Mouse (Mus musculus): ENCODE results near the gene Phox2a. TPM values are rescaled to one million over a fixed set of nuclear protein-coding genes. Genes with fewer than 3 reads are reported as not detected.

Gene Phox2a
- 0.10 TPM in 1 of 2 replicates, not detected in the other for polyA plus RNA-seq (2014; fragmentation: Nextera tagmentation; extraction: Ambion mirVana)

DNA sequence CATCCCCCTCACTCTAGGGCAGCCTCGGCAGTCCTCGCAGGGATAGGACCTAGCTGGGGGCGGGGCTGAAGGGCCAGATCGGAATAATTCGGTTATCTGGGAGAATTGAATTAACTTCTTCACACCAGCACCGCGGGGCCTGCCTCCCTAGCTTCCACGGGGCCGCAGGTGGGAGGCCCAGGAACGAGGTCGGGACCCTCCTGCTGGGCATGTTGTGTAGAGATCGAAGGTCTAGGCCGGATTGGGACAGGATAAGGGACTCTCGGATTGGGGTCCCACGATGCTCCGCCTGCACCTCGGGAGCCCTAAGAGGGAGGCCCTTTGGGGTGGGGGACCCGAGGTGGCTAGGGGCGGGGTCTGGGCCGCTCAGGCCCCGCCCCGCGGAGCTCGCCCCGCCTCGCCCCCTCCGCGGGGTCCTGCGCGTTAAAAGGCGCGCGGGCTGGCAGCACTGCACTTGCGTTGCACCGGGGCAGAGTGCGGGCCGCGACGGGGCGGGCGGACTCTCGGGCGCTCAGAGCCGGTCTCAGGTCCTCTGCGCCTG lies at the start of gene Phox2a:
Gene Phox2a (plus strand): TSS at position 453 of the 541 bp plus-strand sequence.
- Histone ChIP-seq H3K4me1 (replicated peaks; ENCODE audit: control insufficient read depth, insufficient read depth, low read length) (peaks cover 3% of the 10 kb centered on the region), H3K27me3 (replicated peaks; ENCODE audit: control insufficient read depth, insufficient read depth, low read length) (peaks cover 69% of the 10 kb centered on the region), H3K27ac (ENCODE audit: low read depth, low read length) (no peak within 1 kb of the TSS), H3K4me2 (peak within 1 kb of the TSS; percentile 55), H3K36me3 (ENCODE audit: control insufficient read depth, insufficient read depth, low read length) (no peaks in the 10 kb centered on the region), H3K4me3 (ENCODE audit: low read depth, low read length) (peak within 1 kb of the TSS; percentile 30), H3K9ac (ENCODE audit: low read depth, low read length) (no peak within 1 kb of the TSS), H3K9me3 (ENCODE audit: control insufficient read depth, low read length) (no peaks in the 10 kb centered on the region)
- DNase-seq (ENCODE audit: low spot score) (no peak), ATAC-seq (replicated peaks; ENCODE audit: low FRiP score) (no peak)
- 2% methylated on average over 41 of the region's 45 CpGs for WGBS

DNA sequence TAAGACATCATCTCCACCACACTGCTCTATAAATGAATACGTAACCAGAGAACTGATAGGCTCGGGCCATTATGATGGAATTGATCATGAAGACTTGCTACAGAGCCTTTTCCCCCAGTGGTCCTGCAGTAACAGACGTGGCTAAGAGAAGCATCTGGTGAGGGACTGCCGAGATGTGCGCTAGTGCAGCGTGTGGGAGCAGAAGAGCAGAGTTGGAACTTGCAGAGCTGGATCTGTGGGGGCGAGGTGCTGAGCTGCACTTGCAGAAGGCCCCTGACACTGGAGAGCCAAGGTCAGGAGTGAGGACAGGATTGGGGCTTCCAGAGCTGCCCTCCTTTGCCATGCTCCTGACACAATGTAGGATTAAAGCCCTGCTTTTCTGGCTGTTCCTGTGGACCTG lies 48.1 kb upstream of the Phox2a start:
- H3K4me2 ChIP-seq = no peak overlapping the region
- H3K4me1 ChIP-seq (replicated peaks; ENCODE audit: control insufficient read depth, insufficient read depth, low read length) = no peaks in the 10 kb centered on the region
- no peak overlapping the region for H3K9ac ChIP-seq (ENCODE audit: low read depth, low read length)
- no peak overlapping the region for H3K27ac ChIP-seq (ENCODE audit: low read depth, low read length)
- no peaks in the 10 kb centered on the region for H3K27me3 ChIP-seq (replicated peaks; ENCODE audit: control insufficient read depth, insufficient read depth, low read length)
- no peaks in the 10 kb centered on the region for H3K36me3 ChIP-seq (ENCODE audit: control insufficient read depth, insufficient read depth, low read length)
- H3K4me3 ChIP-seq (ENCODE audit: low read depth, low read length) = no peak overlapping the region
- ATAC-seq (replicated peaks; ENCODE audit: low FRiP score) (no peak), DNase-seq (ENCODE audit: low spot score) (no peak)
- WGBS = 80% methylated on average over 7 of the region's 7 CpGs
- H3K9me3 ChIP-seq (ENCODE audit: control insufficient read depth, low read length) = no peaks in the 10 kb centered on the region

DNA sequence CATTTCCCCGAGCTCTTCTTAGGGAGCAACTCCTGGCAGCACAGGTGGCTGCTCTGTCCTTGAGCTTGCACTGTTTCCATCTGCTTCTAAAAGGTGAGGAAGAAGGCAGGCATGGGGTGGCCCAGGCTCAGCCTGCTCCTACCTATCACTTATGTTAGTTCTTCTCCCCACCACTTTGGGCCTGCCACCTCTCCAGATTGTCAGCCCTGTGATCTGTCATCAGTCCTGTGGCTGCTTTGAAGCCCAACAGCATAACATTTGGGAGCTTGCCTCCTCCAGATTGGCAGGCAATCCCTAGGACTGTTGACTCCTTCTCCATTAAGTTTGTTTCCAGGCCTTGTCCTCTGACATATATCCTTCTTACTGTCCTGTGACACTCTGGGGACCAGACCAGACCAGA lies 46.5 kb upstream of the Phox2a start:
- DNase-seq (ENCODE audit: low spot score) = no peak

DNA sequence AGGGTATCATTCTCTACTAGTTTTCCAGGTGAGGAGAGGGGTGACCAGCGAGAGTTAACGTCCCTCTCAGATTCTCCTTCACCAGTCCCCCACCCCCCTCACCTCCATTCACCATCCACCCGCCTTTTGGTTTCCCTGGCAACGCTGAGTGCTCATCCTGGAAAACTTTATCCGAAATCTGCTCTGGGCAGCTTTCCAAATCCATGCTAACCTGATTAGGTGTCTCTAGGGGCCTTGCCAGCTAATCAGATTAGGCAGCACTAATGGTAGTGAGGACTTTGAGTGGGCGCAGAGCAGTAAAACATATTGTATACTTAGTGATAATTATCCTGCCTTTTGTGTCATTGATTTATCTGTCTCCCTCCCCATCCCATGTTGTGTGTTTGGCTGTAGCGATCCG lies 45.4 kb upstream of the Phox2a start:
- 66% methylated on average over 8 of the region's 8 CpGs for WGBS
- no peak for DNase-seq (ENCODE audit: low spot score)
- Histone ChIP-seq H3K4me2 (no peak overlapping the region), H3K4me1 (replicated peaks; ENCODE audit: control insufficient read depth, insufficient read depth, low read length) (no peaks in the 10 kb centered on the region), H3K9me3 (ENCODE audit: control insufficient read depth, low read length) (no peaks in the 10 kb centered on the region), H3K36me3 (ENCODE audit: control insufficient read depth, insufficient read depth, low read length) (0 out of 2 replicates have a peak, but pooled peaks cover 2% of the 10 kb centered on the region), H3K4me3 (ENCODE audit: low read depth, low read length) (no peak overlapping the region), H3K27ac (ENCODE audit: low read depth, low read length) (no peak overlapping the region), H3K9ac (ENCODE audit: low read depth, low read length) (no peak overlapping the region), H3K27me3 (replicated peaks; ENCODE audit: control insufficient read depth, insufficient read depth, low read length) (no peaks in the 10 kb centered on the region)
- no peak for ATAC-seq (replicated peaks; ENCODE audit: low FRiP score)

More for the DNA sequence above, 46.5 kb upstream of the Phox2a start:
- ATAC-seq (replicated peaks; ENCODE audit: low FRiP score) = no peak
- Histone ChIP-seq H3K4me3 (ENCODE audit: low read depth, low read length) (no peak overlapping the region), H3K36me3 (ENCODE audit: control insufficient read depth, insufficient read depth, low read length) (0 out of 2 replicates have a peak, but pooled peaks cover 2% of the 10 kb centered on the region), H3K4me2 (no peak overlapping the region), H3K27me3 (replicated peaks; ENCODE audit: control insufficient read depth, insufficient read depth, low read length) (no peaks in the 10 kb centered on the region), H3K9me3 (ENCODE audit: control insufficient read depth, low read length) (no peaks in the 10 kb centered on the region), H3K9ac (ENCODE audit: low read depth, low read length) (no peak overlapping the region), H3K4me1 (replicated peaks; ENCODE audit: control insufficient read depth, insufficient read depth, low read length) (no peaks in the 10 kb centered on the region), H3K27ac (ENCODE audit: low read depth, low read length) (no peak overlapping the region)
- WGBS = 78% methylated on average over 1 of the region's 1 CpGs

DNA sequence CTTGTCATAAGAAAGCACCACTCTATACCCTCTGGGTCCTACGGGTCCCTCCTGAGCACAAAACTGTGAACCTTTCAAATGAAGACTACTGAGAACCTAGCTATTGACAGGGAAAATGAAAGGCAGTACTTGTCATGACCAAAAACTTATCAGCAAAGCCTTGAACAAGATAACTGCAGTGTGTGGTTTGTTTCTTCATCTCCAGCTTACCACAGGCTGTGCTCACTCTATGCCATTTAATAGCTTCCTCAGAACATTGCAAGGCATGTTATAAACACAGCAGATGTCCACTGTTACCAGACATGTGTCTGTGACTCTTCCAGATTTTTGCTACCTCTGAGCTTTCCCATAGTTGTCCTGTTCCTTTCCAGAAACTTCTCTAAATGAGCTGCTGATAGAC lies 41.1 kb upstream of the Phox2a start:
- ATAC-seq (replicated peaks; ENCODE audit: low FRiP score) (no peak), DNase-seq (ENCODE audit: low spot score) (no peak)
- Histone ChIP-seq H3K27me3 (replicated peaks; ENCODE audit: control insufficient read depth, insufficient read depth, low read length) (no peaks in the 10 kb centered on the region), H3K27ac (ENCODE audit: low read depth, low read length) (no peak overlapping the region), H3K36me3 (ENCODE audit: control insufficient read depth, insufficient read depth, low read length) (0 out of 2 replicates have a peak, but pooled peaks cover 4% of the 10 kb centered on the region), H3K9me3 (ENCODE audit: control insufficient read depth, low read length) (no peaks in the 10 kb centered on the region), H3K4me3 (ENCODE audit: low read depth, low read length) (no peak overlapping the region), H3K9ac (ENCODE audit: low read depth, low read length) (no peak overlapping the region), H3K4me1 (replicated peaks; ENCODE audit: control insufficient read depth, insufficient read depth, low read length) (no peaks in the 10 kb centered on the region), H3K4me2 (no peak overlapping the region)
- 86% methylated on average over 1 of the region's 1 CpGs for WGBS

DNA sequence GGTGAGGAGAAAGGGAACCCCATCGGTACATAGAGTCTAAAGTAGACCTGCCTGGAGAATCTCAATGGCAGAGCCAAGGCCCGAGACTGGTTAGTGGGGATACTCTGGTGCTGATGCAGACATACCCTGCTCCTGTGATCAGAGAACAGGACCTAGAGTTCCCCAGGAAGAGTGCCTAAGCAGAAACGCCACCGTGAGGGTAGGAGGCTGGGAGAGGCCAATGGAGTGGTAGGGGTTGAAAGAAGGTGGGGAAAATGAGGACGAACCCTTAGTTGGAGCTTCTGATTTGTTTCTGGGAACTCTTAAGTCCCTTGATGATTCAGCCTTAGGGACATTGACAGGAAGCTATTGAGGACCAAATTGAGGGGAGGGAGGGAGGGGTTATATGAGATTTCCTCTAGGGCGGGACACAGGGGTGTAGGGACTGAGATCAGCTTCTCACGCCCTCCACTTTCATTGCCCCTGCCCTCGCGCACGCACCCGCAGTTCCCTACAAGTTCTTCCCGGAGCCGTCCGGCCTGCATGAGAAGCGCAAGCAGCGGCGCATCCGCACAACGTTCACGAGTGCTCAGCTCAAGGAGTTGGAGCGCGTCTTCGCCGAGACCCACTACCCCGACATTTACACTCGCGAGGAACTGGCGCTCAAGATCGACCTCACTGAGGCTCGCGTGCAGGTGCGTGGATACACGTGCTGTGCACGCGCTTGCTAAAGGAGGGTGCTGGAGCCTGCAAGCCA lies 2.4 kb downstream of the Phox2a start:
- peak overlapping the region; percentile 18 for H3K4me3 ChIP-seq (ENCODE audit: low read depth, low read length)
- peaks cover 79% of the 10 kb centered on the region for H3K27me3 ChIP-seq (replicated peaks; ENCODE audit: control insufficient read depth, insufficient read depth, low read length)
- H3K4me1 ChIP-seq (replicated peaks; ENCODE audit: control insufficient read depth, insufficient read depth, low read length) = peaks cover 3% of the 10 kb centered on the region
- ATAC-seq (replicated peaks; ENCODE audit: low FRiP score) (no peak), DNase-seq (ENCODE audit: low spot score) (no peak)
- H3K4me2 ChIP-seq = peak overlapping the region; percentile 81
- peaks cover 12% of the 10 kb centered on the region for H3K36me3 ChIP-seq (ENCODE audit: control insufficient read depth, insufficient read depth, low read length)
- WGBS = 3% methylated on average over 35 of the region's 35 CpGs
- no peak overlapping the region for H3K9ac ChIP-seq (ENCODE audit: low read depth, low read length)
- H3K27ac ChIP-seq (ENCODE audit: low read depth, low read length) = no peak overlapping the region
- no peaks in the 10 kb centered on the region for H3K9me3 ChIP-seq (ENCODE audit: control insufficient read depth, low read length)

DNA sequence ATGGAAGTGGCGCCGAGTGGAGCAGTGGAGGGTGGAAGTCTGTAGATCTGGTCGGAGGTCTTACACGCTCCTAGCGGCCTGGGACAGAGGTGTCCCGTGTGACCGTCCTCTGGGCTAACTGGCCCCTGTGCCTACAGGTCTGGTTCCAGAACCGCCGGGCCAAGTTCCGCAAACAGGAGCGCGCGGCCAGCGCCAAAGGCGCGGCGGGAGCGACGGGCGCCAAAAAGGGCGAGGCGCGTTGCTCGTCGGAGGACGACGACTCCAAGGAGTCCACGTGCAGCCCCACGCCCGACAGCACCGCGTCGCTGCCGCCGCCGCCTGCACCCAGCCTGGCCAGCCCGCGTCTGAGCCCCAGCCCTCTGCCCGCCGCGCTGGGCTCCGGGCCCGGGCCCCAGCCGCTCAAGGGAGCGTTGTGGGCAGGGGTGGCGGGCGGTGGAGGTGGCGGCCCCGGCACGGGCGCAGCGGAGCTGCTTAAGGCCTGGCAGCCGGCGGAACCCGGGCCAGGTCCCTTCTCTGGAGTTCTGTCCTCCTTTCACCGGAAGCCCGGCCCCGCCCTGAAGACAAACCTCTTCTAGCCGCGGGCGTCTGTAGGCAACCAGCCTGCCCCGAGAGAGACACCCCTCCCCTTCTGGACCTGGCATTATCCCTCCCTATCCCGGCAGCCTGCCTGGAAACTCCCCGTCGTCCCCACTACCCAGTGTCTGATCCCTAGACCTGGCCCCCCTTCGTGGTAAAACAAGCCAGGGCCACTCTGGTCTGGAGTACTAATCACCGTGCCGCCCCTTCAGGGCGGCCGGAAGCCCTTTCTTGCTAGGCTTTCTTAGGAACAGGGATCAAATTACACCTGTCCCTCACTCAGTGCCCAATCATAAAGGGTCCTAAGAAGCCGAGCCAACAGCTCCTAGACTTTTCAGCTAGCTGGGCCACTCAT lies 3.7 kb downstream of the Phox2a start:
- H3K9me3 ChIP-seq (ENCODE audit: control insufficient read depth, low read length) = no peaks in the 10 kb centered on the region
- H3K36me3 ChIP-seq (ENCODE audit: control insufficient read depth, insufficient read depth, low read length) = peaks cover 18% of the 10 kb centered on the region
- H3K4me3 ChIP-seq (ENCODE audit: low read depth, low read length) = peak overlapping the region; percentile 51
- peak; percentile 69 for DNase-seq (ENCODE audit: low spot score)
- under 1% methylated on average over 71 of the region's 71 CpGs for WGBS
- peak; percentile 61 for ATAC-seq (replicated peaks; ENCODE audit: low FRiP score)
- no peak overlapping the region; the same call in 1 of the 2 replicates for H3K27ac ChIP-seq (ENCODE audit: low read depth, low read length)
- peaks cover 73% of the 10 kb centered on the region for H3K27me3 ChIP-seq (replicated peaks; ENCODE audit: control insufficient read depth, insufficient read depth, low read length)
- H3K9ac ChIP-seq (ENCODE audit: low read depth, low read length) = peak overlapping the region; percentile 39
- peaks cover 3% of the 10 kb centered on the region for H3K4me1 ChIP-seq (replicated peaks; ENCODE audit: control insufficient read depth, insufficient read depth, low read length)
- H3K4me2 ChIP-seq = peak overlapping the region; percentile 81

DNA sequence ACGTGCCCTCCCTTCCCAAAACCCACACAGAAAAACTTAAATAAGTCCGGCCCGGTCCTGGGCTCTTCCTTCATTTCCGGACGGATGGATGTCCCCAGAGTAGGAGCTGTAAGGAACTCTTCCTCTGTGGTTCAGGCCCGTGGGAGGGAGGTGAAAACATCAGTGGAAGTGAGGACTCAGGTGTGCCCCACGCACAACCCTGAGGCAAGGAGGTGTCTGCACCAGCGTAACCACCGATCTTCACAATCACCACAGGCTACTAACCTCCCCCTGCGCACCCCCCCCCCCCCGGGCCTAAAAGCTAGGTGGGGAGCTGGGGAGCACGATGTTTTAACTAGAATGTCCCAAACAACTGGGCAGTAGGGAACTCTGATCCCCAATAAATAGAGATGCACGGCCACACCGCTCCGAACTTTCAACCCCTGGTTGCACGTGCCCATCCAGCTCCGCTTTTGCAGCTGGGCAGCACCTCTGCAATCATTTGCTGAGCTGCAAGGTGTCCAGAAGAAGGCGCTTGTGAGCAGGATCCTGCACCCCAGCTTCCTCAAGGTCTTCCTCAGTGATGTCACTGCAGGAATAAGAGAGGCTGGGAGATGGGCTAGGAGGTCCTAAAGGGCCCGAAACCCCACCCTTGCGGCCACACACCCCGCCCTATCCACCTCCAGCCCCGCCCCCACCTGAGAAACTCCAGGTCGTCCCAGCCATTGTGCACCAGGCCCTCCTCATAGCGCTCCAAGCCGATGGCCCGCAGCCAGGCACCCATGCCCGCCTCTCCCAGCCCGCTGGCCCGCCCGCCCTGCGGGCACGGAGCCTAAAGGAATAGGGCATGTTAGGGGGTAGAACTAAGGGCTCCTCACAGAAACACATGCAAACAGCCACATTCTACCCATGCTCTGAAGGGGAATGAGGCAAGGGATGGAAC lies 5.0 kb downstream of the Phox2a start:
- Histone ChIP-seq H3K9me3 (ENCODE audit: control insufficient read depth, low read length) (no peaks in the 10 kb centered on the region), H3K4me1 (replicated peaks; ENCODE audit: control insufficient read depth, insufficient read depth, low read length) (peaks cover 3% of the 10 kb centered on the region), H3K27ac (ENCODE audit: low read depth, low read length) (no peak overlapping the region), H3K4me2 (no peak overlapping the region), H3K4me3 (ENCODE audit: low read depth, low read length) (no peak overlapping the region), H3K27me3 (replicated peaks; ENCODE audit: control insufficient read depth, insufficient read depth, low read length) (peaks cover 61% of the 10 kb centered on the region), H3K36me3 (ENCODE audit: control insufficient read depth, insufficient read depth, low read length) (peaks cover 26% of the 10 kb centered on the region), H3K9ac (ENCODE audit: low read depth, low read length) (no peak overlapping the region)
- WGBS = 46% methylated on average over 32 of the region's 32 CpGs
- ATAC-seq (replicated peaks; ENCODE audit: low FRiP score) (no peak; the same call in 1 of the 2 replicates), DNase-seq (ENCODE audit: low spot score) (no peak)
